Mouse (Mus musculus): ENCODE measurements at regions not wholly inside any gene's neighbourhood (a gene's known extent, or its start where the extent isn't known, plus 50 kb on each side); places are given as distances from the start of the nearest gene placed in this dataset.

GRCm38 (mm10) chr8:90657116-90657515 is 160.1 kb downstream of the Gm19935 start:
- no peak overlapping the region for H3K27ac ChIP-seq (replicated peaks; ENCODE audit: insufficient read depth, low read depth, low read length)
- no peaks in the 10 kb centered on the region for H3K36me3 ChIP-seq (ENCODE audit: control insufficient read depth, insufficient read depth, low read length)
- H3K9ac ChIP-seq (ENCODE audit: low read depth, low read length) = no peak overlapping the region
- H3K27me3 ChIP-seq (ENCODE audit: control insufficient read depth, insufficient read depth, low read length) = no peaks in the 10 kb centered on the region; the same call in 1 of the 2 replicates
- H3K79me2 ChIP-seq (ENCODE audit: control insufficient read depth, insufficient read depth, low read length) = no peaks in the 10 kb centered on the region
- H3K4me3 ChIP-seq (ENCODE audit: insufficient read depth, low read depth, low read length) = no peak overlapping the region
- DNase-seq (ENCODE audit: extremely low read depth, low read depth, low spot score) = no peak
- 77% methylated on average over 5 of the region's 5 CpGs for WGBS
- H3K4me1 ChIP-seq (ENCODE audit: control insufficient read depth, insufficient read depth, low read length) = no peaks in the 10 kb centered on the region
- TF ChIP-seq POLR2A (IDR thresholded peaks at IDR 0.05; ENCODE audit: extremely low read depth, insufficient read depth, low read length) (no peak), CTCF (IDR thresholded peaks at IDR 0.05; ENCODE audit: low read depth, low read length) (no peak)

- TF ChIP-seq CTCF (IDR thresholded peaks at IDR 0.05; ENCODE audit: low read depth, low read length) (no peak), POLR2A (IDR thresholded peaks at IDR 0.05; ENCODE audit: extremely low read depth, insufficient read depth, low read length) (no peak)
- no peaks in the 10 kb centered on the region for H3K79me2 ChIP-seq (ENCODE audit: control insufficient read depth, insufficient read depth, low read length)
- no peak overlapping the region for H3K4me3 ChIP-seq (ENCODE audit: insufficient read depth, low read depth, low read length)
- no peak overlapping the region for H3K9ac ChIP-seq (ENCODE audit: low read depth, low read length)
- no peaks in the 10 kb centered on the region for H3K27me3 ChIP-seq (ENCODE audit: control insufficient read depth, insufficient read depth, low read length)
- no peaks in the 10 kb centered on the region for H3K36me3 ChIP-seq (ENCODE audit: control insufficient read depth, insufficient read depth, low read length)
- 76% methylated on average over 5 of the region's 5 CpGs for WGBS
- no peak overlapping the region for H3K27ac ChIP-seq (replicated peaks; ENCODE audit: insufficient read depth, low read depth, low read length)
- no peaks in the 10 kb centered on the region for H3K4me1 ChIP-seq (ENCODE audit: control insufficient read depth, insufficient read depth, low read length)
- no peak for DNase-seq (ENCODE audit: extremely low read depth, low read depth, low spot score)
Measured at GRCm38 (mm10) chr8:90656436-90657090, 160.6 kb downstream of the Gm19935 start.

GRCm38 (mm10) chr8:90654786-90655185 is 162.4 kb downstream of the Gm19935 start:
- WGBS = 90% methylated on average over 2 of the region's 2 CpGs
- TF ChIP-seq POLR2A (IDR thresholded peaks at IDR 0.05; ENCODE audit: extremely low read depth, insufficient read depth, low read length) (no peak), CTCF (IDR thresholded peaks at IDR 0.05; ENCODE audit: low read depth, low read length) (no peak)
- H3K27me3 ChIP-seq (ENCODE audit: control insufficient read depth, insufficient read depth, low read length) = no peaks in the 10 kb centered on the region
- H3K79me2 ChIP-seq (ENCODE audit: control insufficient read depth, insufficient read depth, low read length) = no peaks in the 10 kb centered on the region
- no peaks in the 10 kb centered on the region for H3K36me3 ChIP-seq (ENCODE audit: control insufficient read depth, insufficient read depth, low read length)
- no peaks in the 10 kb centered on the region for H3K4me1 ChIP-seq (ENCODE audit: control insufficient read depth, insufficient read depth, low read length)
- no peak overlapping the region for H3K27ac ChIP-seq (replicated peaks; ENCODE audit: insufficient read depth, low read depth, low read length)
- no peak for DNase-seq (ENCODE audit: extremely low read depth, low read depth, low spot score)
- H3K4me3 ChIP-seq (ENCODE audit: insufficient read depth, low read depth, low read length) = no peak overlapping the region
- no peak overlapping the region for H3K9ac ChIP-seq (ENCODE audit: low read depth, low read length)

- no peak for TF ChIP-seq CTCF (IDR thresholded peaks at IDR 0.05; ENCODE audit: low read depth, low read length)
- TF ChIP-seq POLR2A (IDR thresholded peaks at IDR 0.05; ENCODE audit: extremely low read depth, insufficient read depth, low read length) = no peak
- Histone ChIP-seq H3K9ac (ENCODE audit: low read depth, low read length) (no peak overlapping the region), H3K4me3 (ENCODE audit: insufficient read depth, low read depth, low read length) (no peak overlapping the region), H3K27me3 (ENCODE audit: control insufficient read depth, insufficient read depth, low read length) (no peaks in the 10 kb centered on the region), H3K4me1 (ENCODE audit: control insufficient read depth, insufficient read depth, low read length) (no peaks in the 10 kb centered on the region), H3K79me2 (ENCODE audit: control insufficient read depth, insufficient read depth, low read length) (no peaks in the 10 kb centered on the region), H3K36me3 (ENCODE audit: control insufficient read depth, insufficient read depth, low read length) (no peaks in the 10 kb centered on the region), H3K27ac (replicated peaks; ENCODE audit: insufficient read depth, low read depth, low read length) (no peak overlapping the region)
- whole genome bisulfite sequencing = 74% methylated on average over 6 of the region's 6 CpGs
- DNase-seq (ENCODE audit: extremely low read depth, low read depth, low spot score) = no peak
Measured at GRCm38 (mm10) chr8:90642392-90642791, 174.8 kb downstream of the Gm19935 start.

- H3K27ac ChIP-seq (replicated peaks; ENCODE audit: insufficient read depth, low read depth, low read length) = no peak overlapping the region
- H3K36me3 ChIP-seq (ENCODE audit: control insufficient read depth, insufficient read depth, low read length) = no peaks in the 10 kb centered on the region
- no peaks in the 10 kb centered on the region for H3K27me3 ChIP-seq (ENCODE audit: control insufficient read depth, insufficient read depth, low read length)
- DNase-seq (ENCODE audit: extremely low read depth, low read depth, low spot score) = no peak
- H3K4me1 ChIP-seq (ENCODE audit: control insufficient read depth, insufficient read depth, low read length) = no peaks in the 10 kb centered on the region
- 82% methylated on average over 7 of the region's 7 CpGs for WGBS
- H3K79me2 ChIP-seq (ENCODE audit: control insufficient read depth, insufficient read depth, low read length) = no peaks in the 10 kb centered on the region
- TF ChIP-seq CTCF (IDR thresholded peaks at IDR 0.05; ENCODE audit: low read depth, low read length) (no peak), POLR2A (IDR thresholded peaks at IDR 0.05; ENCODE audit: extremely low read depth, insufficient read depth, low read length) (no peak)
- no peak overlapping the region for H3K9ac ChIP-seq (ENCODE audit: low read depth, low read length)
- H3K4me3 ChIP-seq (ENCODE audit: insufficient read depth, low read depth, low read length) = no peak overlapping the region
Measured at GRCm38 (mm10) chr8:90636770-90637169, 180.4 kb downstream of the Gm19935 start.

- Histone ChIP-seq H3K9ac (ENCODE audit: low read depth, low read length) (no peak overlapping the region), H3K36me3 (ENCODE audit: control insufficient read depth, insufficient read depth, low read length) (no peaks in the 10 kb centered on the region), H3K27me3 (ENCODE audit: control insufficient read depth, insufficient read depth, low read length) (no peaks in the 10 kb centered on the region), H3K4me3 (ENCODE audit: insufficient read depth, low read depth, low read length) (no peak overlapping the region), H3K27ac (replicated peaks; ENCODE audit: insufficient read depth, low read depth, low read length) (no peak overlapping the region), H3K79me2 (ENCODE audit: control insufficient read depth, insufficient read depth, low read length) (no peaks in the 10 kb centered on the region), H3K4me1 (ENCODE audit: control insufficient read depth, insufficient read depth, low read length) (no peaks in the 10 kb centered on the region)
- no peak for TF ChIP-seq CTCF (IDR thresholded peaks at IDR 0.05; ENCODE audit: low read depth, low read length)
- TF ChIP-seq POLR2A (IDR thresholded peaks at IDR 0.05; ENCODE audit: extremely low read depth, insufficient read depth, low read length) = no peak
- no peak for DNase-seq (ENCODE audit: extremely low read depth, low read depth, low spot score)
- 62% methylated on average over 7 of the region's 7 CpGs for WGBS
Measured at GRCm38 (mm10) chr8:90635766-90636492, 181.3 kb downstream of the Gm19935 start.
